19 mouse cellular contexts compared by ENCODE assay signal in genomic region chr19:60134447-60135328, GRCm38 (mm10).
A peak's percentile ranks its signal among the peaks of the same experiment; 100 is the strongest.
DNase-seq lines count a peak whose midpoint lies in the region; ATAC-seq lines count a peak whose summit lies in the region.
"Had no signal": no experiment of that assay in that cellular context is flagged by ENCODE, and none has a peak within 500 bp of the region (broad histone marks: within the 10 kb centered on the region; RNA-seq: fewer than 3 reads in every experiment).

No protein-coding gene starts in this region.

- H3K4me1 ChIP-seq in midbrain, embryonic 11.5 days (ENCODE audit: control insufficient read depth, insufficient read depth, low read length) = no peaks in the 10 kb centered on the region
- no peaks in the 10 kb centered on the region for H3K4me1 ChIP-seq in midbrain, embryonic 16.5 days (ENCODE audit: control insufficient read depth, insufficient read depth, low read length)
- H3K4me1 ChIP-seq in liver, embryonic 13.5 days (replicated peaks) = peaks cover 20% of the 10 kb centered on the region
- no peaks in the 10 kb centered on the region for H3K4me1 ChIP-seq in kidney, embryonic 16.5 days (ENCODE audit: insufficient read depth, low read length)
- H3K4me1 ChIP-seq: embryonic facial prominence, embryonic 13.5 days; forebrain, embryonic 13.5 days; heart, embryonic 12.5 days; hindbrain, embryonic 15.5 days had no signal

- DNase-seq in midbrain, embryonic 11.5 days (ENCODE audit: low spot score, missing footprints) = peak; percentile 47
- DNase-seq in c-Kit-positive CD71-positive TER-119-positive erythroid progenitor cells, embryonic 14.5 days (ENCODE audit: low spot score) = peak; percentile 26
- peak; percentile 8 for DNase-seq in liver, embryonic 13.5 days
- DNase-seq in spleen, adult 12 weeks (ENCODE audit: low spot score) = no peak
- no peak for DNase-seq in thymus, postnatal 0 days (ENCODE audit: low spot score)
- DNase-seq: adrenal gland, postnatal 14 days; cerebellum, adult 18-20 months; cerebellum, adult 9-11 months; cerebellum, postnatal 36 days; gastrocnemius, postnatal 36 days; heart, adult 18-20 months; heart, postnatal 36 days had no signal

- no peak overlapping the region for H3K4me2 ChIP-seq in midbrain, embryonic 11.5 days
- no peak overlapping the region for H3K4me2 ChIP-seq in midbrain, embryonic 16.5 days (ENCODE audit: low read length)
- H3K4me2 ChIP-seq in liver, embryonic 13.5 days = peak overlapping the region; percentile 42
- H3K4me2 ChIP-seq in kidney, embryonic 16.5 days (replicated peaks; ENCODE audit: low read depth, low read length) = no peak overlapping the region
- H3K4me2 ChIP-seq: embryonic facial prominence, embryonic 13.5 days; forebrain, embryonic 13.5 days; heart, embryonic 12.5 days; hindbrain, embryonic 15.5 days had no signal

- no peak for ATAC-seq in midbrain, embryonic 11.5 days (ENCODE audit: low FRiP score)
- no peak for ATAC-seq in midbrain, embryonic 16.5 days
- ATAC-seq in liver, embryonic 13.5 days (ENCODE audit: low read depth) = peak; percentile 96
- ATAC-seq in megakaryocyte progenitor cell, adult 5-6 weeks (replicated peaks; ENCODE audit: poor library complexity) = peak; percentile 39; the same call in 1 of the 2 replicates
- ATAC-seq in kidney, embryonic 16.5 days (ENCODE audit: low FRiP score, low TSS enrichment) = no peak
- ATAC-seq: forebrain, embryonic 13.5 days had no signal

- H3K36me3 ChIP-seq in midbrain, embryonic 11.5 days (ENCODE audit: control insufficient read depth, insufficient read depth, low read length) = no peaks in the 10 kb centered on the region
- no peaks in the 10 kb centered on the region for H3K36me3 ChIP-seq in midbrain, embryonic 16.5 days (ENCODE audit: control insufficient read depth, insufficient read depth, low read length)
- no peaks in the 10 kb centered on the region for H3K36me3 ChIP-seq in liver, embryonic 13.5 days
- H3K36me3 ChIP-seq in kidney, embryonic 16.5 days (ENCODE audit: insufficient read depth, low read length) = no peaks in the 10 kb centered on the region
- H3K36me3 ChIP-seq: embryonic facial prominence, embryonic 13.5 days; heart, embryonic 12.5 days; hindbrain, embryonic 15.5 days had no signal

- no peak overlapping the region for H3K9ac ChIP-seq in midbrain, embryonic 11.5 days (ENCODE audit: low read length)
- no peak overlapping the region for H3K9ac ChIP-seq in midbrain, embryonic 16.5 days (ENCODE audit: low read depth, low read length)
- no peak overlapping the region for H3K9ac ChIP-seq in liver, embryonic 13.5 days
- H3K9ac ChIP-seq in kidney, embryonic 16.5 days (replicated peaks; ENCODE audit: low read length) = no peak overlapping the region
- H3K9ac ChIP-seq: embryonic facial prominence, embryonic 13.5 days; forebrain, embryonic 13.5 days; heart, embryonic 12.5 days; hindbrain, embryonic 15.5 days had no signal

- H3K27ac ChIP-seq in midbrain, embryonic 11.5 days (ENCODE audit: low read depth, low read length) = no peak overlapping the region
- H3K27ac ChIP-seq in midbrain, embryonic 16.5 days (ENCODE audit: low read length) = no peak overlapping the region
- peak overlapping the region; percentile 57; the same call in 1 of the 2 replicates for H3K27ac ChIP-seq in liver, embryonic 13.5 days
- no peak overlapping the region for H3K27ac ChIP-seq in kidney, embryonic 16.5 days (ENCODE audit: low read length)
- H3K27ac ChIP-seq: embryonic facial prominence, embryonic 13.5 days; forebrain, embryonic 13.5 days; hindbrain, embryonic 15.5 days had no signal

- WGBS in midbrain, embryonic 11.5 days = 63% methylated on average over 4 of the region's 4 CpGs
- 57% methylated on average over 4 of the region's 4 CpGs for WGBS in midbrain, embryonic 16.5 days
- 49% methylated on average over 4 of the region's 4 CpGs for WGBS in liver, embryonic 13.5 days (ENCODE audit: insufficient replicate concordance)
- WGBS in kidney, embryonic 16.5 days = 77% methylated on average over 4 of the region's 4 CpGs

- no peaks in the 10 kb centered on the region for H3K9me3 ChIP-seq in midbrain, embryonic 11.5 days (ENCODE audit: control insufficient read depth, low read length)
- H3K9me3 ChIP-seq in midbrain, embryonic 16.5 days (replicated peaks; ENCODE audit: control insufficient read depth, low read length, poor library complexity, severe bottlenecking) = no peaks in the 10 kb centered on the region
- H3K9me3 ChIP-seq in liver, embryonic 13.5 days (replicated peaks) = no peaks in the 10 kb centered on the region
- H3K9me3 ChIP-seq in kidney, embryonic 16.5 days (ENCODE audit: low read length) = no peaks in the 10 kb centered on the region
- H3K9me3 ChIP-seq: embryonic facial prominence, embryonic 13.5 days; forebrain, embryonic 13.5 days; heart, embryonic 12.5 days; hindbrain, embryonic 15.5 days had no signal

- H3K4me3 ChIP-seq in midbrain, embryonic 11.5 days (ENCODE audit: low read depth, low read length) = no peak overlapping the region
- H3K4me3 ChIP-seq in midbrain, embryonic 16.5 days (ENCODE audit: low read depth, low read length) = no peak overlapping the region
- no peak overlapping the region for H3K4me3 ChIP-seq in liver, embryonic 13.5 days (replicated peaks)
- no peak overlapping the region for H3K4me3 ChIP-seq in kidney, embryonic 16.5 days (ENCODE audit: low read length)
- H3K4me3 ChIP-seq: embryonic facial prominence, embryonic 13.5 days; forebrain, embryonic 13.5 days; heart, embryonic 12.5 days; hindbrain, embryonic 15.5 days had no signal

- H3K27me3 ChIP-seq in midbrain, embryonic 11.5 days (ENCODE audit: control insufficient read depth, insufficient read depth, low read length) = no peaks in the 10 kb centered on the region
- no peaks in the 10 kb centered on the region for H3K27me3 ChIP-seq in midbrain, embryonic 16.5 days (ENCODE audit: control insufficient read depth, insufficient read depth, low read depth, low read length)
- no peaks in the 10 kb centered on the region for H3K27me3 ChIP-seq in liver, embryonic 13.5 days
- H3K27me3 ChIP-seq in kidney, embryonic 16.5 days (ENCODE audit: insufficient read depth, low read length) = no peaks in the 10 kb centered on the region
- H3K27me3 ChIP-seq: embryonic facial prominence, embryonic 13.5 days; forebrain, embryonic 13.5 days; hindbrain, embryonic 15.5 days had no signal

Comparison
In these comparisons a context has a peak if more than half of its experiments do, and no peak if none do; other contexts are left out.
1. ATAC-seq: peak in liver, embryonic 13.5 days (single experiment) and megakaryocyte progenitor cell, adult 5-6 weeks (single experiment); none in midbrain, embryonic 11.5 days (single experiment), midbrain, embryonic 16.5 days (single experiment) and kidney, embryonic 16.5 days (single experiment).
2. DNase-seq: peak in midbrain, embryonic 11.5 days (single experiment), c-Kit-positive CD71-positive TER-119-positive erythroid progenitor cells, embryonic 14.5 days (single experiment) and liver, embryonic 13.5 days (single experiment); none in spleen, adult 12 weeks (single experiment) and thymus, postnatal 0 days (single experiment).